Mouse (Mus musculus) heart, postnatal 14 days (tissue): Measurements from ENCODE around the gene Gm20388. TPM values are rescaled to one million over a fixed set of nuclear protein-coding genes. Genes with fewer than 3 reads are reported as not detected.
A peak's percentile ranks its signal among the peaks of the same experiment; 100 is the strongest.

Source experiments
- DNase-seq, 2 experiments: peaks; one replicate each; pipeline ENCODE4 v3.0.0; 2021 to 2022
- intact Hi-C: fragments of 180-260 bp; cut with DNase I; formaldehyde crosslinking; loops from one replicate; pipeline ENCODE4 v1.15.1; 2025
- total RNA-seq, 2 experiments: library from RNA; stranded (reverse); gene quantifications; 2 replicates each; pipeline ENCODE4 v1.2.3; 2021

Gene Gm20388
- total RNA-seq, 2 experiments from 2014 or later = 0.24 TPM; not detected in 1

GRCm38 (mm10) chr8:120232398-120232797 is 321.8 kb downstream of the Gm20388 start:
- intact Hi-C loops = no loop called here
- no peak for DNase-seq

GRCm38 (mm10) chr8:120232913-120233312 is 322.3 kb downstream of the Gm20388 start:
- peak; percentile 32 to 38 for DNase-seq
- intact Hi-C loops = no loop called here

- DNase-seq = peak; percentile 59 to 66
Observed at GRCm38 (mm10) chr8:120234457-120234856, 323.8 kb downstream of the Gm20388 start.

GRCm38 (mm10) chr8:120234866-120235265 is 324.2 kb downstream of the Gm20388 start:
- DNase-seq = peak; percentile 34 to 42
- intact Hi-C loops = no loop called here

More at GRCm38 (mm10) chr8:120234457-120234856, 323.8 kb downstream of the Gm20388 start:
- intact Hi-C loops = no loop called here

GRCm38 (mm10) chr8:120243222-120243621 is 332.6 kb downstream of the Gm20388 start:
- no peak for DNase-seq
- intact Hi-C loops = no loop called here

GRCm38 (mm10) chr8:120243916-120244451 is 333.3 kb downstream of the Gm20388 start:
- DNase-seq = no peak
- intact Hi-C loops = no loop called here

- DNase-seq = no peak
- intact Hi-C loops = no loop called here
Observed at GRCm38 (mm10) chr8:120244553-120244952, 333.9 kb downstream of the Gm20388 start.

- intact Hi-C loops = no loop called here
- no peak for DNase-seq
Observed at GRCm38 (mm10) chr8:120247618-120248017, 337.0 kb downstream of the Gm20388 start.

- intact Hi-C loops = no loop called here
- no peak for DNase-seq
Observed at GRCm38 (mm10) chr8:120248031-120248430, 337.4 kb downstream of the Gm20388 start.

GRCm38 (mm10) chr8:120248451-120248850 is 337.8 kb downstream of the Gm20388 start:
- intact Hi-C loops = no loop called here
- no peak for DNase-seq

- intact Hi-C loops = no loop called here
- no peak for DNase-seq
Observed at GRCm38 (mm10) chr8:120249800-120250336, 339.2 kb downstream of the Gm20388 start.

- intact Hi-C loops = no loop called here
- no peak for DNase-seq
Observed at GRCm38 (mm10) chr8:120250750-120251410, 340.2 kb downstream of the Gm20388 start.

GRCm38 (mm10) chr8:120251411-120252035 is 340.9 kb downstream of the Gm20388 start:
- DNase-seq = peak; percentile 58 to 61
- intact Hi-C loops = no loop called here

GRCm38 (mm10) chr8:120253626-120254025 is 343.0 kb downstream of the Gm20388 start:
- DNase-seq = no peak
- intact Hi-C loops = no loop called here

- no peak for DNase-seq
- intact Hi-C loops = no loop called here
Observed at GRCm38 (mm10) chr8:120255406-120255987, 344.9 kb downstream of the Gm20388 start.

GRCm38 (mm10) chr8:120256958-120257357 is 346.3 kb downstream of the Gm20388 start:
- intact Hi-C loops = no loop called here
- peak; percentile 43 to 51 for DNase-seq

- DNase-seq = no peak
- intact Hi-C loops = no loop called here
Observed at GRCm38 (mm10) chr8:120259206-120259605, 348.6 kb downstream of the Gm20388 start.

- intact Hi-C loops = no loop called here
- no peak for DNase-seq
Observed at GRCm38 (mm10) chr8:120260677-120261076, 350.0 kb downstream of the Gm20388 start.

GRCm38 (mm10) chr8:120261338-120262120 is 350.9 kb downstream of the Gm20388 start:
- peak in 1 of 2 experiments; percentile 25 for DNase-seq
- intact Hi-C loops = no loop called here

GRCm38 (mm10) chr8:120263879-120264278 is 353.2 kb downstream of the Gm20388 start:
- intact Hi-C loops = no loop called here
- no peak for DNase-seq
